Mouse (Mus musculus) intestine, postnatal 0 days (tissue): Measurements from ENCODE around the gene Serpina3n. TPM values are rescaled to one million over a fixed set of nuclear protein-coding genes. Genes with fewer than 3 reads are reported as not detected.
"Not testable (repeated sequence)": the region's sequence is repeated elsewhere in the genome, so short reads cannot be mapped to it uniquely, and the experiment has no call there.

ENCODE experiments used
- ATAC-seq: fragments of 200-750 bp; cut with Nextera tagmentation; 2 replicates; pipeline ENCODE4 v1.8.0; 2017; ENCODE audit warnings: mild to moderate bottlenecking, moderate TSS enrichment, moderate library complexity
- H3K27ac ChIP-seq: fragments of 300-500 bp; sonication (generic); 2 replicates; pipeline ENCODE4 v1.5.1; 2014; ENCODE audit warnings: mild to moderate bottlenecking, low read depth, low read length, moderate library complexity
- H3K27me3 ChIP-seq: fragments of 300-500 bp; sonication (generic); replicated peaks from 2 replicates; pipeline ENCODE4 v1.6.1; 2014; ENCODE audit warnings: low read length, mixed read lengths; ENCODE audit not compliant: control insufficient read depth, insufficient read depth
- H3K36me3 ChIP-seq: fragments of 300-500 bp; sonication (generic); 2 replicates; pipeline ENCODE4 v1.6.1; 2014; ENCODE audit warnings: mild to moderate bottlenecking, moderate library complexity; ENCODE audit not compliant: control insufficient read depth, insufficient read depth
- H3K4me1 ChIP-seq: fragments of 300-500 bp; sonication (generic); replicated peaks from 2 replicates; pipeline ENCODE4 v1.6.1; 2014; ENCODE audit warnings: antibody characterized with exemption, low read length, mixed read lengths; ENCODE audit not compliant: control insufficient read depth, insufficient read depth
- H3K4me2 ChIP-seq: fragments of 300-500 bp; sonication (generic); replicated peaks from 2 replicates; pipeline ENCODE4 v1.6.1; 2014; ENCODE audit warnings: low read depth, mild to moderate bottlenecking, moderate library complexity
- H3K4me3 ChIP-seq: fragments of 300-500 bp; sonication (generic); 2 replicates; pipeline ENCODE4 v1.5.1; 2014; ENCODE audit warnings: low read depth, low read length
- H3K9ac ChIP-seq: fragments of 300-500 bp; sonication (generic); 2 replicates; pipeline ENCODE4 v1.6.1; 2014; ENCODE audit warnings: mild to moderate bottlenecking, low read depth, low read length
- H3K9me3 ChIP-seq: fragments of 300-500 bp; sonication (generic); 2 replicates; pipeline ENCODE4 v1.6.1; 2016; ENCODE audit warnings: mixed run types; ENCODE audit not compliant: control insufficient read depth
- CTCF ChIP-seq: sonication (generic); IDR thresholded peaks from 2 replicates; pipeline ENCODE4 v1.5.1; 2016; ENCODE audit warnings: low read depth, mild to moderate bottlenecking, control low read depth, antibody characterized with exemption, moderate library complexity
- WGBS: fragments of 180-500 bp; shearing (Covaris S2); extraction: QIAGEN DNeasy Blood & Tissue Kit; methylation state at CpG from one replicate; pipeline ENCODE4 v1.1.7; 2014; 5-methylcytosine and 5-hydroxymethylcytosine counted together
- polyA plus RNA-seq: library from polyadenylated mRNA; unstranded; fragments of >200 nt; fragmentation: Nextera tagmentation; extraction: Ambion mirVana; gene quantifications from 2 replicates; pipeline ENCODE4 v1.2.1, GENCODE M21; 2015

Serpina3n gene
- 0.18 and 0.21 TPM in 2 replicates for polyA plus RNA-seq

DNA sequence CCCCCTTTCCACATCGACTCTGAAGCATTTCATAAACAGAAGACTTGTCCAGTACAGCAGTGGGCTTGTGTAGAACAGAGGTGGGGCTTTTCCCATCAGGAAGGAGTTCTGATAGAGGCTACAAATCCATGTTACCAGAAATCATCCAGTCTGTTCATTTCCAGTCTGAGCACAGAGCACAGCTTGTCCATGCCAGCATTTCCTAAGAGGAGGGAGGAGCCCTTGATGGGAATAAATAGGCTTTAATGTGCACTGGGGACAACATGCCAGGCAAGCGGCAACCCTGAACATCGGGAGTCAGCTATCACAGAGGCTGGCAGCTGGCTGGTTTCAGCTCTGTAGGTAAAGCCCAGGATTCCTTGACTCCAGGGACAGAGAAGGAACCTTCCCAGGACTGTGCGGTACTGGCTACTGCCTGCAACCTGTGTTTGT lies at the start of gene Serpina3n:
Gene Serpina3n (plus strand): TSS at position 276 of the 432 bp plus-strand sequence.
- Histone ChIP-seq H3K27me3 (no peaks in the 10 kb centered on the region), H3K9ac (no peak within 1 kb of the TSS), H3K27ac (no peak within 1 kb of the TSS), H3K4me2 (no peak within 1 kb of the TSS), H3K4me1 (no peaks in the 10 kb centered on the region), H3K9me3 (no peaks in the 10 kb centered on the region), H3K36me3 (no peaks in the 10 kb centered on the region), H3K4me3 (no peak within 1 kb of the TSS)
- 47% methylated on average over 4 of the region's 4 CpGs for WGBS
- no peak for TF ChIP-seq CTCF
- no peak for ATAC-seq

DNA sequence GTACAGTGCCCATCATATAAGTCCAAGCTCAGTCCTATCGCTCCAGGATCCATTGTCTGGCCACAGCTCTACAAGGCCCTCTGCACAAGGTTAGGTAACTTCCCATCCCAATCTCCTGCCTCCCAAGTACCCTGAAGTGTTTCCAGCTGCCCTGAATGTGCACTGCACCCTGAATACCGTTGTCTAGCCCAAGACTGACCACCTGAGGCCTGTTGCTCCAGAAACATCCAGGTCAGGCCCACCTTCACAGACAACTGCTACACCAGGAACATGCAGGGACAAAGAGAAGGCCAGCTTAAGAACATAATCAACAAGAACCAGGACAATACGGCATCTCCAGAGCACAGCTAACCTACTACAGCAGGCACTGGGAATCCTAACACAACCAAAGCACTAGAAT lies 36.5 kb upstream of the Serpina3n start:
- H3K27ac ChIP-seq, result no peak overlapping the region
- no peak overlapping the region for H3K4me2 ChIP-seq
- H3K27me3 ChIP-seq, result no peaks in the 10 kb centered on the region
- no peak overlapping the region for H3K9ac ChIP-seq
- no peak for TF ChIP-seq CTCF
- no peaks in the 10 kb centered on the region for H3K4me1 ChIP-seq
- no peak overlapping the region for H3K4me3 ChIP-seq
- WGBS, result 86% methylated on average over 3 of the region's 3 CpGs
- no peaks in the 10 kb centered on the region for H3K36me3 ChIP-seq
- no peak for ATAC-seq
- no peaks in the 10 kb centered on the region for H3K9me3 ChIP-seq

GRCm38 (mm10) chr12:104377179-104377578 lies 29.4 kb upstream of the Serpina3n start:
- not testable (repeated sequence) for H3K4me1 ChIP-seq, H3K9me3 ChIP-seq, H3K4me3 ChIP-seq, H3K27me3 ChIP-seq, H3K27ac ChIP-seq, H3K9ac ChIP-seq, ATAC-seq, H3K36me3 ChIP-seq, H3K4me2 ChIP-seq
- WGBS, result 81% methylated on average over 5 of the region's 5 CpGs

GRCm38 (mm10) chr12:104378351-104378750 lies 28.2 kb upstream of the Serpina3n start:
- H3K4me3 ChIP-seq, H3K27me3 ChIP-seq, H3K4me1 ChIP-seq, ATAC-seq, H3K9me3 ChIP-seq, H3K9ac ChIP-seq, H3K36me3 ChIP-seq, H3K27ac ChIP-seq, H3K4me2 ChIP-seq: not testable (repeated sequence)
- WGBS, result 54% methylated on average over 2 of the region's 2 CpGs

GRCm38 (mm10) chr12:104378815-104379214 lies 27.7 kb upstream of the Serpina3n start:
- 65% methylated on average over 5 of the region's 5 CpGs for WGBS
- not testable (repeated sequence) for H3K9ac ChIP-seq, ATAC-seq, H3K9me3 ChIP-seq, H3K36me3 ChIP-seq, H3K4me2 ChIP-seq, H3K4me1 ChIP-seq, H3K27me3 ChIP-seq, H3K4me3 ChIP-seq, H3K27ac ChIP-seq

GRCm38 (mm10) chr12:104379856-104380255 lies 26.7 kb upstream of the Serpina3n start:
- WGBS, result 94% methylated on average over 11 of the region's 11 CpGs
- Histone ChIP-seq H3K4me3 (no peak overlapping the region), H3K4me1 (no peaks in the 10 kb centered on the region), H3K27ac (no peak overlapping the region), H3K9me3 (no peaks in the 10 kb centered on the region), H3K4me2 (no peak overlapping the region), H3K9ac (no peak overlapping the region), H3K27me3 (no peaks in the 10 kb centered on the region), H3K36me3 (no peaks in the 10 kb centered on the region)
- TF ChIP-seq CTCF, result no peak
- no peak for ATAC-seq

- H3K4me1 ChIP-seq, H3K4me3 ChIP-seq, ATAC-seq, H3K9me3 ChIP-seq, H3K36me3 ChIP-seq, H3K27ac ChIP-seq, H3K4me2 ChIP-seq, H3K27me3 ChIP-seq, H3K9ac ChIP-seq: not testable (repeated sequence)
- WGBS, result 95% methylated on average over 8 of the region's 8 CpGs
Observed at GRCm38 (mm10) chr12:104381071-104381604, 25.4 kb upstream of the Serpina3n start.

DNA sequence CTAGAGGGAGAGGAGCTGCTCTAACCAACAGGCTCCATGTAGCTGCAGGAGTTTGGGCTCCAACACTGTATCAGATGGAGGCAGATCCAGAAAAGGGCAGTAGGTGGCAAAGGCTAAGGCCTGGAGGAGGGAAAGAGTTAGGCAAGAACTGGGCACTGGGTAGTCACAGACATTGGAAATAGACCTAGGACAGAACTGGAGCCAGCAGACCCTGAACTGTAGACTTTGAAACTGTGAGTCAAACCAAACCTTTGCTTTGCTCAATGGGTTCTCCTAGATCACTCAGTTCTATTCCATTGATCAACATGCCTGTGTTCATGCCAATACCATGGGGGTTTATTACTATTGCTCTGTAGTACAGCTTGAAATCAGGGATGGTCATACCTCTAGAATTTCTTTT lies 20.5 kb upstream of the Serpina3n start:
- H3K9ac ChIP-seq, H3K4me1 ChIP-seq, ATAC-seq: not testable (repeated sequence)

DNA sequence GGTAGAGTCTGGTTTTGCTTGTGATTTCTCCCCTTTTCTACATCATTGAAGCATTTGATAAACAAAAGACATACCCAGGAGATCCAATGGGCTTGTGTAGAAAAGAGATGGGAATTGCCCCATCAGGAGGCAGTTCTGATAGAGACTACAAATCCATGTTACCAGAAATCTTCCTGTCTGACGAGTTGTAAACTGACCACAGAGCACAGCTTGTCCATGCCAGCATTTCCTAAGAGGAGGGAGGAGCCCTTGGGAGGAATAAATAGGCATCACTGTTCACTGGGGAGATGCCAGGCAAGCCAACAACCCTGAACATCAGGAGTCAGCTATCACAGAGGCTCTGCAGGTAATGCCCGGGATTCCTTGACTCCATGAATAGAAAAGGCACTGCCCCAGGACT lies 19.7 kb upstream of the Serpina3n start:
- H3K27ac ChIP-seq, H3K9ac ChIP-seq, ATAC-seq, H3K9me3 ChIP-seq, H3K4me1 ChIP-seq, H3K4me3 ChIP-seq, H3K36me3 ChIP-seq, H3K4me2 ChIP-seq, H3K27me3 ChIP-seq: not testable (repeated sequence)
- 51% methylated on average over 2 of the region's 2 CpGs for WGBS

More for the DNA sequence above, 20.5 kb upstream of the Serpina3n start:
- not testable (repeated sequence) for H3K9me3 ChIP-seq, H3K27me3 ChIP-seq, H3K4me2 ChIP-seq, H3K36me3 ChIP-seq, H3K4me3 ChIP-seq, H3K27ac ChIP-seq
